Mouse (Mus musculus) G1E (cell line): Measurements from ENCODE around the gene Macrod2. TPM values are rescaled to one million over a fixed set of nuclear protein-coding genes. Genes with fewer than 3 reads are reported as not detected.

Experiments used
- ATAC-seq: 2 replicates; pipeline ENCODE4 v1.8.0; 2016; ENCODE audit warnings: mild to moderate bottlenecking; ENCODE audit not compliant: insufficient number of reproducible peaks, poor library complexity, low FRiP score, severe bottlenecking; ENCODE audit errors: extremely low read depth
- DNase-seq: peaks from one replicate; pipeline ENCODE4 v3.0.0; 2012; ENCODE audit warnings: low spot score
- H3K27me3 ChIP-seq: 2 replicates; pipeline ENCODE4 v1.6.1; 2012; ENCODE audit warnings: mild to moderate bottlenecking, low read length, inconsistent platforms; ENCODE audit not compliant: insufficient read depth
- H3K36me3 ChIP-seq: replicated peaks from 2 replicates; pipeline ENCODE3; 2012; ENCODE audit warnings: mild to moderate bottlenecking, inconsistent platforms
- H3K4me1 ChIP-seq: 2 replicates; pipeline ENCODE4 v1.6.1; 2012; ENCODE audit warnings: low read depth, low read length, inconsistent platforms, mixed read lengths; ENCODE audit not compliant: insufficient read depth
- H3K4me3 ChIP-seq: 2 replicates; pipeline ENCODE4 v1.5.1; 2012; ENCODE audit warnings: low read depth, mild to moderate bottlenecking, inconsistent platforms, low read length, moderate library complexity, mixed read lengths
- H3K9me3 ChIP-seq: replicated peaks from 2 replicates; pipeline ENCODE4 v1.6.1; 2012; ENCODE audit warnings: inconsistent platforms
- CTCF ChIP-seq: IDR thresholded peaks from 2 replicates; pipeline ENCODE4 v1.5.1; 2012; ENCODE audit warnings: low read depth, low read length, inconsistent platforms, mixed read lengths
- GATA1 ChIP-seq: IDR thresholded peaks from 2 replicates; pipeline ENCODE4 v1.6.1; 2012; ENCODE audit warnings: borderline replicate concordance, low read length, inconsistent platforms, mixed read lengths
- GATA2 ChIP-seq: IDR thresholded peaks from 2 replicates; pipeline ENCODE4 v1.6.1; 2012; ENCODE audit warnings: low read depth, low read length, inconsistent platforms, borderline replicate concordance
- POLR2AphosphoS5 ChIP-seq: IDR thresholded peaks from 2 replicates; pipeline ENCODE4 v1.6.1; 2012; ENCODE audit warnings: low read depth, low read length, inconsistent platforms; ENCODE audit not compliant: insufficient replicate concordance
- TAL1 ChIP-seq: conservative IDR thresholded peaks from 2 replicates; pipeline ENCODE4 v1.6.1; 2012; ENCODE audit warnings: low read depth, low read length, inconsistent platforms, mixed read lengths
- polyA plus RNA-seq: library from polyadenylated mRNA; stranded (reverse); fragments of >175 nt; gene quantifications from 2 replicates; pipeline ENCODE4 v1.2.3, GENCODE M21; 2012
- total RNA-seq, 2 experiments: library from RNA; stranded (forward) in 1 of 2; stranded (reverse) in 1 of 2; fragments of 200-1000 nt in 1 of 2; fragments of >200 nt in 1 of 2; fragmentation: Nextera tagmentation in 1 of 2; gene quantifications; 2 replicates each; pipeline ENCODE4 v1.2.3; 2014 to 2017

Macrod2 gene
- total and polyA plus RNA-seq, 3 experiments = 0.38 TPM; not detected in 2

DNA sequence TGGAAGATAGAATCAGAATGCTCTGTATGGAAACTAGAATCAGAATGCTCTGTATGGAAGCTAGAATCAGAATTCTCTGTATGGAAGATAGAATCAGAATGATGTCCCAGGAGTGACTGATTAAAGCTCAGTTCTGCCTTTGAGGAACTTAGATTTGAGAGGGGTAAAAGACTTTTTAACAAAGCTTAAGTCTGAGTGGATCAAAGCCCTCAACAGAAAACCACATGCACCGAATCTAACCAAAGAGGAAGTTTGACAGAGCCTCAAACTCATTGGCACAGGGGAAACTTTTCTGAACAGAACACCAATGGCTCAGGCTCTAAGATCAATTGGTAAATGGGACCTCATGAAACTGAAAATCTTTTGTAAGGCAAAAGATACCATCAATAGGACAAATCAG is 885.7 kb downstream of the Macrod2 start:
- no peaks in the 10 kb centered on the region for H3K27me3 ChIP-seq
- DNase-seq (no peak), ATAC-seq (no peak)
- H3K9me3 ChIP-seq = 0 out of 2 replicates have a peak, but pooled peaks cover 3% of the 10 kb centered on the region
- H3K4me3 ChIP-seq = no peak overlapping the region
- no peaks in the 10 kb centered on the region for H3K4me1 ChIP-seq
- TF ChIP-seq GATA1 (no peak), GATA2 (no peak), CTCF (no peak), POLR2AphosphoS5 (no peak), TAL1 (no peak)
- H3K36me3 ChIP-seq = no peaks in the 10 kb centered on the region

DNA sequence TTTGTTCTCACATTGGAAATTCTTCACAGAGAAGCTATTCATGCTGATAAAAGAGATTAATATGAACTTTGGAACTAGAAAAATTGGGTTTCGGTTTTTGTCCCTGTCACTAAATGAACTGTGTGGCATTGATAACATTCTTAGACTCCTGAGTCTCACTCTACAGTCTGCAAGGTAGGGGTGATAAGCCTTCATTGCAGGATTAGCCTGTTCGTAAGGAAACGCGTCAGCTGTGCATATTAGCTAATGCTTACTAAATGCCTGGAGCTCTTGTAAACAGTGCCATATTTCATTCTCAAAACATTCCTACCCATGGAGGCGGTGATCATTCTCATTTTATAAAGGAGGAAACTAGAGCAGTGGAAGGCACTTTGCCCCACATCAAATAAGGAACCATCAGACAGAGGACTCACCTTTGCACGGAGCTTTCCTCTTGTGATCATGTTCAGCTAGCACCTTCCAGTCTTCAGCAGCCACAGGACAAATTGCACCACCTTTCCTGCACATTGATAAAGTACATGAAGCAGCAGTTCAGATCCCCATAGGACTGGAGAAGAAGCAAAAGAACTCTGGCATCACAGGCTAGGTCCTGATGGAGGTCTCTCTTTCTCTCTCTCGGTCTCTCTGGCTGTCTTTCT is 891.1 kb downstream of the Macrod2 start:
- ATAC-seq (no peak), DNase-seq (no peak)
- Histone ChIP-seq H3K27me3 (no peaks in the 10 kb centered on the region), H3K36me3 (no peaks in the 10 kb centered on the region), H3K4me1 (no peaks in the 10 kb centered on the region), H3K4me3 (no peak overlapping the region), H3K9me3 (0 out of 2 replicates have a peak, but pooled peaks cover 5% of the 10 kb centered on the region)
- TF ChIP-seq POLR2AphosphoS5 = no peak
- no peak for TF ChIP-seq CTCF
- no peak for TF ChIP-seq GATA2
- TF ChIP-seq TAL1 = no peak
- no peak for TF ChIP-seq GATA1

DNA sequence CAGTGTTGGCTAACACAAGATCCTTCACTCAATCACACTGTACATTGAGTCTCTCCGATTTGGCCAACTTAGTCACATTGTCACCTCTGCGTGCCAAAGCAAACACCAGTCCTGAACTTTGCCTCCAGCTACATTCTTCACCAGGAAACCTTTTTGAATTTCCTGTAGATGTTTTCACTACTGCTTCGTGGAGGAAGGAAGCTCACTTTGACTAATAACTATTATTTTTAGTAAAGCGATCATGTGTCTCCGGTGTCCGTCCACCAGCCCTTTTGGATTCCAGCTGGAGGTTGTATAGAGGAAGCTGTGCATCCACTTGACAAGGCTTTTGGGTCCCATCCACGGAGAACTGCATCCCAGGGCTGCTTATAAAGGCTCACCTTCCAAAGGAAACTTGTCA is 893.4 kb downstream of the Macrod2 start:
- 0 out of 2 replicates have a peak, but pooled peaks cover 5% of the 10 kb centered on the region for H3K9me3 ChIP-seq
- TF ChIP-seq TAL1 = no peak
- no peak for TF ChIP-seq GATA2
- no peak for TF ChIP-seq CTCF
- no peak for TF ChIP-seq POLR2AphosphoS5
- no peak for TF ChIP-seq GATA1
- H3K4me3 ChIP-seq = no peak overlapping the region
- DNase-seq (no peak), ATAC-seq (no peak)
- H3K4me1 ChIP-seq = no peaks in the 10 kb centered on the region
- H3K27me3 ChIP-seq = no peaks in the 10 kb centered on the region
- H3K36me3 ChIP-seq = no peaks in the 10 kb centered on the region

DNA sequence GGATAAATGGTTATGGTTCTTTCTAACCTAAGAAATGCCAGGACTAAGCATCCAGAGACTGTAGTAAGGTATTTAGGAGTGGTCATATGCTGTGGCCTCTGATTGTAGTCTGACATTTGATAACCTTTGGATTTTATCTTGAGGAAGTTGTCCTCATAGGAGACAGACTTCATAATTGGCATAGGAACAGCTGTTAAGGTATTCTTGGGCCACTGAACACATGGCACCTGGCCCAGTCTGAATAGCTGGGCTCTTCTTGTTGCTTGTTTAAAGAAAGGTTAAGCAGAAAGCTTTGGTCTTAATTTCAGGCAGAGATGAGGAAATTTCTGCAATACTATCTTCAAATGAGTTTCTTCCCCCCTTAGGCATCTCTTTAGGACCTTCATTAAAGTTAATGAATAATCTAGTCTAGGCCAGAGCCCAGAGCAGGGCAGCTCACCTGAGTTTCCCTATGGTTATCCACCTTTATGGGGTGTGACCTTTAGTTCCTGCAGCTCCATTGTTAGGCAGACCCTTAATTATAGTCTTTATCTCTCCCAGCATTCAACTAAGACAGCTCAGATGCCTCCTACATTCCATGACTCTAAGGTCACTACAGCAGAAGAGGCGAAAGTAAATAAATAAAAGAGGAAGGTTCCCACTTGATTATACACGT is 894.1 kb downstream of the Macrod2 start:
- Histone ChIP-seq H3K4me3 (no peak overlapping the region), H3K27me3 (no peaks in the 10 kb centered on the region), H3K36me3 (no peaks in the 10 kb centered on the region), H3K4me1 (no peaks in the 10 kb centered on the region), H3K9me3 (0 out of 2 replicates have a peak, but pooled peaks cover 2% of the 10 kb centered on the region)
- ATAC-seq (no peak), DNase-seq (no peak)
- TF ChIP-seq GATA2 (no peak), GATA1 (no peak), TAL1 (no peak), POLR2AphosphoS5 (no peak), CTCF (no peak)

DNA sequence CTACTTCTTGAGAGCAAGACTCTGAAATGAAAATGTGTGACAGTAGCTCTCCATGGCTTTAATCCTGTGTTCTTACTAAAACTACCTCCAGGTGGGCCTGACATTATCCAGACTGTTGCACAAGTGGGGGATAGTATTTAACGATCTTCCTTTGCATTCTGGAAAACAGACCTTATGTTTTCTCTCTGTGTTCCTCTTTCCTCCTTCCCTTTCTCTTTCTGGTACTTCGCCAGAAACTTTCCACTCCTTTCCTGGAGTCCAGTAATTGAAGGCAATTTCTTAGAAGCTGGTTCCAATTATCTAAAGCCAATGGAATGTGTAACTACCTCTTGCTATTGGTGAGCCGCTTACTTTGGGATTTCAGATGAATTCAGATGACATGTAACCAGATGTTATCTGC is 897.7 kb downstream of the Macrod2 start:
- Histone ChIP-seq H3K9me3 (no peaks in the 10 kb centered on the region; the same call in 1 of the 2 replicates), H3K4me3 (no peak overlapping the region), H3K4me1 (no peaks in the 10 kb centered on the region), H3K27me3 (no peaks in the 10 kb centered on the region), H3K36me3 (no peaks in the 10 kb centered on the region)
- DNase-seq (no peak), ATAC-seq (no peak)
- TF ChIP-seq GATA1 = no peak
- no peak for TF ChIP-seq POLR2AphosphoS5
- no peak for TF ChIP-seq TAL1
- no peak for TF ChIP-seq CTCF
- TF ChIP-seq GATA2 = no peak

DNA sequence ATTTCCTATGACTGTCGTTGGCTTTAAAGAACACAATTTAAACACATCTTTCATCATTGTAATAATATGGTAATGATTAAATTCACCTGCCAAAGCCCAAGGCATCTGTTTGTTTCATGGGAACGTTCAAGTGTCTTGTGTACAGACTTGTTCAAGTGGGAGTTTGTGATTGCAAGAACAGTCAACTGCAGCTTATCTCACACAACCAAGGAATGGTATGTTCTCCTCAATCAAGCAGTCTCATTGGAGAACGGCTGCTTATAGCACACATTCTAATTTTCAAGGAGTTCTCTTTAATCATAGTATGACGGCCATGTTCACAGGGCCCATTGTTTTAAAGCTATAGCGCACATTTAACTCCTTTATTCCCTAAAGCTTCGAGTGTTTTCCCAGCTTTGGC is 904.1 kb downstream of the Macrod2 start:
- H3K9me3 ChIP-seq = no peaks in the 10 kb centered on the region; the same call in 1 of the 2 replicates
- no peak overlapping the region for H3K4me3 ChIP-seq
- no peaks in the 10 kb centered on the region for H3K4me1 ChIP-seq
- TF ChIP-seq CTCF (no peak), TAL1 (no peak), GATA1 (no peak), GATA2 (no peak), POLR2AphosphoS5 (no peak)
- no peak for ATAC-seq
- no peaks in the 10 kb centered on the region for H3K27me3 ChIP-seq
- no peak for DNase-seq
- H3K36me3 ChIP-seq = no peaks in the 10 kb centered on the region
